Mouse (Mus musculus) forebrain, embryonic 14.5 days (tissue): ENCODE measurements around the gene Lrrc8d. TPM values are rescaled to one million over a fixed set of nuclear protein-coding genes. Genes with fewer than 3 reads are reported as not detected.
"Not testable (repeated sequence)": the region's sequence is repeated elsewhere in the genome, so short reads cannot be mapped to it uniquely, and the experiment has no call there.

ENCODE experiments used
- ATAC-seq: fragments of 200-750 bp; cut with Nextera tagmentation; 2 replicates; pipeline ENCODE4 v1.8.0; 2017; ENCODE audit warnings: mild to moderate bottlenecking, moderate library complexity
- DNase-seq: peaks from one replicate; pipeline ENCODE4 v3.0.0-alpha.2; 2015; ENCODE audit warnings: low spot score
- H3K27ac ChIP-seq: fragments of 300-500 bp; sonication (generic); 2 replicates; pipeline ENCODE4 v1.5.1; 2014; ENCODE audit warnings: low read depth, mild to moderate bottlenecking, control low read depth, low read length, moderate library complexity
- H3K27me3 ChIP-seq: fragments of 300-500 bp; sonication (generic); replicated peaks from 2 replicates; pipeline ENCODE4 v1.6.1; 2014; ENCODE audit warnings: low read length, control low read depth, mixed read lengths; ENCODE audit not compliant: control insufficient read depth, insufficient read depth
- H3K36me3 ChIP-seq: fragments of 300-500 bp; sonication (generic); 2 replicates; pipeline ENCODE4 v1.6.1; 2014; ENCODE audit warnings: low read length, control low read depth; ENCODE audit not compliant: control insufficient read depth, insufficient read depth
- H3K4me1 ChIP-seq: fragments of 300-500 bp; sonication (generic); 2 replicates; pipeline ENCODE4 v1.6.1; 2014; ENCODE audit warnings: antibody characterized with exemption, low read length, control low read depth; ENCODE audit not compliant: control insufficient read depth, insufficient read depth
- H3K4me2 ChIP-seq: fragments of 300-500 bp; sonication (generic); 2 replicates; pipeline ENCODE4 v1.6.1; 2014; ENCODE audit warnings: mild to moderate bottlenecking, control low read depth, low read length
- H3K4me3 ChIP-seq: fragments of 300-500 bp; sonication (generic); 2 replicates; pipeline ENCODE4 v1.5.1; 2014; ENCODE audit warnings: low read depth, low read length, control low read depth
- H3K9ac ChIP-seq: fragments of 300-500 bp; sonication (generic); 2 replicates; pipeline ENCODE4 v1.6.1; 2014; ENCODE audit warnings: mild to moderate bottlenecking, low read length, control low read depth, moderate library complexity
- H3K9me3 ChIP-seq: fragments of 300-500 bp; sonication (generic); replicated peaks from 2 replicates; pipeline ENCODE4 v1.6.1; 2016; ENCODE audit warnings: low read length, control low read depth, mixed read lengths; ENCODE audit not compliant: control insufficient read depth
- WGBS: fragments of 180-500 bp; shearing (Covaris S2); extraction: QIAGEN DNeasy Blood & Tissue Kit; methylation state at CpG from one replicate; pipeline ENCODE4 v1.1.7; 2014; 5-methylcytosine and 5-hydroxymethylcytosine counted together
- polyA plus RNA-seq: library from polyadenylated mRNA; unstranded; fragments of >200 nt; fragmentation: Nextera tagmentation; extraction: Ambion mirVana; gene quantifications from 2 replicates; pipeline ENCODE4 v1.2.1, GENCODE M21; 2014

The Lrrc8d gene
- polyA plus RNA-seq, 1 experiment from 2014 or later = 23.3 TPM

DNA sequence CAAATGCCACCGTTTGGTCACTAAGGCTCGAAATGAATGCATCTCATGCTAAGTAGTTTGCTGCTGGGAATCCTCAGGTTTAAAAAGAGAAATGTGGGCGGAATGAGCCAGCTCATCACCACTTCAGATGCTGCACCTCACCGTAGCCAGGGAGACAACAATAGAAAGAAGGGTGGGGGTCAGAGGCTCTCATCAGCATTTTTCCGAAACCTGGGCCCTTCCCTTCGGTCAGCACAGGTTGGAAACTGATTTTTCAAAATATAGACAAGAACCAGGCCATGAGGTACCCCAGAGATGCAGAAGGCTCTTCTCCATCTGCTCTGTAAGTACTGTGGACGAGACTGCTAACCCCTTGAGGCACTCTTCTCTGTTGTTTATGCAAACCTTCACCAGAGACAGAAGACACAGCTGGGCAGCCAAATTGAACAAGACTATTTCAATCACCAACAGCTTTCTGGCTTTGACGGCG lies 17.6 kb upstream of the Lrrc8d start:
- no peaks in the 10 kb centered on the region for H3K27me3 ChIP-seq
- DNase-seq (no peak), ATAC-seq (no peak)
- no peak overlapping the region for H3K9ac ChIP-seq
- H3K4me1 ChIP-seq = peaks cover 6% of the 10 kb centered on the region; the same call in 1 of the 2 replicates
- H3K4me2 ChIP-seq = no peak overlapping the region
- H3K36me3 ChIP-seq = no peaks in the 10 kb centered on the region
- H3K9me3 ChIP-seq = no peaks in the 10 kb centered on the region
- no peak overlapping the region for H3K4me3 ChIP-seq
- 75% methylated on average over 9 of the region's 9 CpGs for WGBS
- H3K27ac ChIP-seq = no peak overlapping the region

- DNase-seq (no peak), ATAC-seq (no peak)
- H3K27ac ChIP-seq = no peak overlapping the region
- H3K9me3 ChIP-seq = no peaks in the 10 kb centered on the region
- 40% methylated on average over 4 of the region's 4 CpGs for WGBS
- H3K4me3 ChIP-seq = no peak overlapping the region
- no peaks in the 10 kb centered on the region for H3K36me3 ChIP-seq
- H3K4me1 ChIP-seq = peaks cover 6% of the 10 kb centered on the region; the same call in 1 of the 2 replicates
- no peak overlapping the region for H3K4me2 ChIP-seq
- H3K27me3 ChIP-seq = no peaks in the 10 kb centered on the region
- H3K9ac ChIP-seq = no peak overlapping the region
Observed at GRCm38 (mm10) chr5:105683912-105684350, 15.8 kb upstream of the Lrrc8d start.

DNA sequence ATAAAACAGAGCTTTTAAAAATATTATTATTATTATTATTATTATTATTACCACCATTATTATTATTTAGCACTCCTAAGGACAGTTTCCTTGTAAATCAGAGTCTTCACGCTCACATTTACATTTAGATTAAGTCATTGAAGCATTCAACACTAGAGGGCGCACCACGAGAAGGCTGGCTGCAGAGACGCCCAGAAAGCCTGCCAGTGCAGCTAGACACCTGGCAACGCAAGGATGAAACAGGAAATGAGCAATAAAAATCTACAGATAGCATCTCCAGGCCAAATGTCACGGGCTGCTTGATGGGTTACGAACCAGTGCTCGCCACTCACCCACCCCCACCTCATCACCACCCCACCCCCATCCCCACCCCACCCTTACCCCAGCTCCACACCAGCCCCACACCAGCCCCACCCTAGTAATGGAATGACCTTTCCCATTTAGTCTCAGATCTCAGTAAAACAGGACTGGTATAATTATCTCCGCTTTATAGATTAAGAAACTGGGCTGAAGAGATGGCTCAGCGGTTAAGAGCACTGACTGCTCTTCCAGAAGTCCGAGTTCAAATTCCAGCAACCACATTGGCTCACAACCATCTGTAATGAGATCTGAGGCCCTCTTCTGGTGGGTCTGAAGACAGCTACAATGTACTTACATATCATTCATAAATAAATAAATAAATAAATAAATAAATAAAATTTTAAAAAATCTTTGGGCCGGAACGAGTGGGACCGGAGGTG lies 14.7 kb upstream of the Lrrc8d start:
- Histone ChIP-seq H3K4me3 (no peak overlapping the region), H3K4me1 (peaks cover under 1% of the 10 kb centered on the region; the same call in 1 of the 2 replicates), H3K27me3 (no peaks in the 10 kb centered on the region), H3K4me2 (no peak overlapping the region), H3K9ac (no peak overlapping the region), H3K9me3 (no peaks in the 10 kb centered on the region), H3K27ac (no peak overlapping the region), H3K36me3 (no peaks in the 10 kb centered on the region)
- 33% methylated on average over 14 of the region's 14 CpGs for WGBS
- peak; percentile 84 for ATAC-seq
- DNase-seq = peak; percentile 94

DNA sequence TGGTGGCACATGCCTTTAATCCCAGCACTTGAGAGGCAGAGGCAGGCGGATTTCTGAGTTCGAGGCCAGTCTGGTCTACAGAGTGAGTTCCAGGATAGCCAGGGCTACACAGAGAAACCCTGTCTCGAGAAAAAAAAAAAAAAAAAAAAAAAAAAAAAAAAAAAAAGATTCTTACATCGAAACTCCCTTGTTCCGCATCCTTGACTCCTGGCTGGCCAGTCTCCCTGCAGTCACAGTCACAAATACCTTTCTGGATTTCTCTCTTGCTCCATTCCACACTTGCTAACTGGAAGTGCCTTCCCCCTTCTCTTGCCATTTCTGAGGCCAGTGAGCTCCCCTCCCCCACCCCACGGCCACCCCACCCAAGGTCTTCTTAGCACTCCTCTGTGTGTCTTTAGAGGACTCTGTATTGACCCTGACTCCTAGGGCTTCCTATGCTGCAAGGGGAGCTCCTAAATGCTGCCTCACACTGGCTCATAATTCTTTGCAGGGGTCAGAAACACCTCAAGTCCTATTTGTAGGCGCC lies 13.9 kb upstream of the Lrrc8d start:
- WGBS = 85% methylated on average over 5 of the region's 7 CpGs
- not testable (repeated sequence) for H3K27ac ChIP-seq, H3K9me3 ChIP-seq, H3K36me3 ChIP-seq, DNase-seq, H3K27me3 ChIP-seq, H3K4me2 ChIP-seq, ATAC-seq, H3K9ac ChIP-seq, H3K4me1 ChIP-seq, H3K4me3 ChIP-seq

- DNase-seq (no peak), ATAC-seq (no peak)
- 65% methylated on average over 12 of the region's 12 CpGs for WGBS
- no peak overlapping the region for H3K4me2 ChIP-seq
- no peak overlapping the region for H3K27ac ChIP-seq
- no peaks in the 10 kb centered on the region for H3K36me3 ChIP-seq
- H3K9ac ChIP-seq = no peak overlapping the region
- H3K4me1 ChIP-seq = no peaks in the 10 kb centered on the region
- H3K9me3 ChIP-seq = no peaks in the 10 kb centered on the region
- no peak overlapping the region for H3K4me3 ChIP-seq
- H3K27me3 ChIP-seq = no peaks in the 10 kb centered on the region
Observed at GRCm38 (mm10) chr5:105686331-105686995, 13.3 kb upstream of the Lrrc8d start.

DNA sequence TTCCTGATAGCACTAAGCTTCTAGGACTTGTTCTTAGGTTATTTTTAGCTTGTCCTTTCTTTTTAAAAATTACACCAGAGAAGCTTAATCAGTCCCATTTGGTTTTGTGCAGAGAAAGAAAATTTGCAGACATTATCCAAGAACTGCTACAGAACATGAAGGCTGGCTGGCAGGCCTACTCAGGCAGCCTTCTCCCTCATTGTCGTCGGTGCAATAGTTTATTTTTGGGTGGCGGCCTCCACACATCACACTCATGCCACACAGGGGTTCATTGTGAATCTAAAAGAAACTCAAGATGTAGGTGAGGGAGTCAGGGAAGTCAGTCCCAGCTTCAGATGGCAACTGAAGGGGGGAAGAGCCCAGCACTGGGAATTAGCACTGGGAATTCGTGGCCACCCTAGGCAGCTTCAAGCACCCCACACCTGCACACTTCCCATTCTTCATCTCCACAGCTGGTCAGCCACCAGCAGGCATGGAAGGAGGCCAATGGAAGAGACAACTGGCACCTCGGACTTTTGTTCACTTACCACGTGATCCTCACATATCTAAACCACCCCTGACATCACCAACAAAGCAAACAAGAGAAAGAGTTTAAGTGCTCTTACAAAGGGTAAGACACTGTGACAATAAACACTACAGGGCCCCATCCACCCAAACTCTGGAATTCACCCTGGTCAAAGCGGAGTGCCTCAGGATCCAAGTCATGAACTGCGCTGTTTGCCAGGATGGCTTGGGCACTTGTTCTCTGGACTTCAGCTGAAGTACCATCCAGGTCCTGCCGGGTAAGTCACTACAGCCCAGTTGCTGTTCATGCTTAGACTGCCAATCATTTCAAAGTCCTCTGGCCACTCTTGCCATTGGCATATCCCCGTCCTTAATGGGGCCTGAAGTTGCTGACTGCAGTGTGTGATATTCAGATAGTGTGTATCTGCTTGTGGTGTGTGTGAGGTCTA lies 9.0 kb upstream of the Lrrc8d start:
- ATAC-seq (no peak), DNase-seq (no peak)
- no peaks in the 10 kb centered on the region for H3K4me1 ChIP-seq
- H3K27ac ChIP-seq = no peak overlapping the region
- no peaks in the 10 kb centered on the region for H3K27me3 ChIP-seq
- H3K9ac ChIP-seq = no peak overlapping the region
- no peak overlapping the region for H3K4me3 ChIP-seq
- no peaks in the 10 kb centered on the region for H3K9me3 ChIP-seq
- WGBS = 72% methylated on average over 10 of the region's 10 CpGs
- no peak overlapping the region for H3K4me2 ChIP-seq
- H3K36me3 ChIP-seq = no peaks in the 10 kb centered on the region

DNA sequence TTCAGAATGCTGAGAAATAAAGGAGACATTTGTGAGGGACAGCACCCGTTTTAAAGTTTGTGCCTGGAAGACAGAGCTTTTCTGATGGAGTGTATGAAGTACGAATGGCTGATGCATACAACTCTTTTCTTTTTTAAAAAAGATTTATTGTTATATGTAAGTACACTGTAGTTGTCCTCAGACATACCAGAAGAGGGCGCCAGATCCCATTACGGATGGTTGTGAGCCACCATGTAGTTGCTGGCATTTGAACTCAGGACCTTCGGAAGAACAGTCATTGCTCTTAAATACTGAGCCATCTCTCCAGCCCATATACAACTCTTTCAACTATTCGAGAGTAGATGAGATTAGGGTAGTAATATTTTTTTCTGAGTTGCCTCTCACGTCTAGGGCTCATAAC lies 8.1 kb upstream of the Lrrc8d start:
- no peak overlapping the region for H3K9ac ChIP-seq
- H3K36me3 ChIP-seq = no peaks in the 10 kb centered on the region
- H3K4me3 ChIP-seq = no peak overlapping the region
- H3K9me3 ChIP-seq = no peaks in the 10 kb centered on the region
- no peaks in the 10 kb centered on the region for H3K4me1 ChIP-seq
- ATAC-seq = no peak
- H3K4me2 ChIP-seq = no peak overlapping the region
- no peaks in the 10 kb centered on the region for H3K27me3 ChIP-seq
- WGBS = 84% methylated on average over 7 of the region's 7 CpGs
- no peak for DNase-seq
- H3K27ac ChIP-seq = no peak overlapping the region

DNA sequence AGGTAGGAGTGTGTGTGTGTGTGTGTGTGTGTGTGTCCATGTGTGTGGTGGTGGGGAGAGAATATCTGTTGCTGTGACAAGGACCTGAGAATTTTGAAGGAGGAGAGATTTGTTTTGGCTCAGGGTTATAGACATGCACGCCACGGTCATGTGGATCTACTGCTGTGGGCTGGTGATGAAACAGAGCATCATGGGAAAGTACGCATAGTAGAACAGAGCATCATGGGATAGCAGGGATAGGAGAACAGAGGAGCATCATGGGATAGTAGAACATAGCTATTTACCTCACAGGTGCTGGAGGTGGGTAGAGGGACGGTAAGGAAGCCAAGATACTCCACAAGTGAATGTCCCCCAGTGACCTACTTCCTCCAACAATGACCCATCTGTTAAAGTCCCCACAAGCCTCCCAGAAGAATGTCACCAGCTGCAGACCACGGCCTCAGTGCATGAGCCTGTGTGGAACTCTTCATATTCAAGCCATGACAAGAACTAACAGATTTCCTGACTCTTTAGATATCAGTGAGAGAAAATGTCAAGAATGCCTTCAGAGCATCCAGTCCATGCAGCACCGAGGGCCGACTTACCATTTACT lies 5.3 kb upstream of the Lrrc8d start:
- ATAC-seq (no peak), DNase-seq (no peak)
- 89% methylated on average over 7 of the region's 7 CpGs for WGBS
- Histone ChIP-seq H3K4me2 (no peak overlapping the region), H3K4me3 (no peak overlapping the region), H3K9ac (no peak overlapping the region), H3K27me3 (no peaks in the 10 kb centered on the region), H3K36me3 (no peaks in the 10 kb centered on the region), H3K4me1 (peaks cover 3% of the 10 kb centered on the region; the same call in 1 of the 2 replicates), H3K9me3 (no peaks in the 10 kb centered on the region), H3K27ac (no peak overlapping the region)
